Mouse (Mus musculus) kidney, adult 11 months (tissue): ENCODE results near the gene Kit.

ENCODE experiments used
- DNase-seq: peaks from one replicate; pipeline ENCODE4 v3.0.0; 2022

The Kit gene

GRCm38 (mm10) chr5:75640637-75641036 is 65.9 kb downstream of the Kit start:
- no peak for DNase-seq

GRCm38 (mm10) chr5:75647046-75647445 is 72.3 kb downstream of the Kit start:
- DNase-seq = no peak

GRCm38 (mm10) chr5:75650566-75650965 is 75.8 kb downstream of the Kit start:
- no peak for DNase-seq

- DNase-seq = no peak
These were observed 78.7 kb downstream of the Kit start for GRCm38 (mm10) chr5:75653431-75653830.

GRCm38 (mm10) chr5:75658575-75658974 is 83.9 kb downstream of the Kit start:
- DNase-seq = no peak

- no peak for DNase-seq
These were observed 85.6 kb downstream of the Kit start for GRCm38 (mm10) chr5:75660342-75660741.

- no peak for DNase-seq
These were observed 87.8 kb downstream of the Kit start for GRCm38 (mm10) chr5:75662466-75662865.

- DNase-seq = no peak
These were observed 89.1 kb downstream of the Kit start for GRCm38 (mm10) chr5:75663768-75664167.

GRCm38 (mm10) chr5:75667083-75667482 is 92.4 kb downstream of the Kit start:
- no peak for DNase-seq

- no peak for DNase-seq
These were observed 96.5 kb downstream of the Kit start for GRCm38 (mm10) chr5:75671136-75671788.

- no peak for DNase-seq
These were observed 101.3 kb downstream of the Kit start for GRCm38 (mm10) chr5:75676024-75676423.

- no peak for DNase-seq
These were observed 105.2 kb downstream of the Kit start for GRCm38 (mm10) chr5:75679896-75680295.

GRCm38 (mm10) chr5:75695162-75695809 is 120.6 kb downstream of the Kit start:
- no peak for DNase-seq

GRCm38 (mm10) chr5:75696960-75697359 is 122.2 kb downstream of the Kit start:
- DNase-seq = no peak

GRCm38 (mm10) chr5:75698556-75698955 is 123.8 kb downstream of the Kit start:
- DNase-seq = no peak

- no peak for DNase-seq
These were observed 124.4 kb downstream of the Kit start for GRCm38 (mm10) chr5:75699081-75699480.

- DNase-seq = no peak
These were observed 124.8 kb downstream of the Kit start for GRCm38 (mm10) chr5:75699516-75699915.

GRCm38 (mm10) chr5:75701662-75702061 is 126.9 kb downstream of the Kit start:
- no peak for DNase-seq

- no peak for DNase-seq
These were observed 127.4 kb downstream of the Kit start for GRCm38 (mm10) chr5:75702080-75702479.

GRCm38 (mm10) chr5:75704584-75705175 is 130.0 kb downstream of the Kit start:
- DNase-seq = no peak

GRCm38 (mm10) chr5:75705421-75705820 is 130.7 kb downstream of the Kit start:
- DNase-seq = no peak
